Mouse (Mus musculus): ENCODE measurements around the gene Lrig1. TPM values are rescaled to one million over a fixed set of nuclear protein-coding genes. Genes with fewer than 3 reads are reported as not detected.

Lrig1 gene
- polyA plus RNA-seq, 1 experiment from 2014 or later, result 8.1 TPM

GRCm38 (mm10) chr6:94637024-94637434 is 62.9 kb downstream of the Lrig1 start:
- TF ChIP-seq EP300 (IDR thresholded peaks at IDR 0.05), result peak; percentile 45
- TF ChIP-seq CTCF (IDR thresholded peaks at IDR 0.05), result no peak
- Histone ChIP-seq H3K27me3 (replicated peaks; ENCODE audit: insufficient read depth, low read length) (no peaks in the 10 kb centered on the region), H3K36me3 (ENCODE audit: insufficient read depth, low read length) (no peaks in the 10 kb centered on the region), H3K9me3 (ENCODE audit: low read length) (no peaks in the 10 kb centered on the region), H3K4me2 (replicated peaks; ENCODE audit: low read depth, low read length) (no peak overlapping the region), H3K4me1 (ENCODE audit: insufficient read depth, low read depth, low read length) (peaks cover 4% of the 10 kb centered on the region; the same call in 1 of the 2 replicates), H3K4me3 (ENCODE audit: low read depth, low read length) (no peak overlapping the region), H3K27ac (ENCODE audit: low read length) (no peak overlapping the region), H3K9ac (replicated peaks; ENCODE audit: low read depth) (no peak overlapping the region)
- peak; percentile 72 for ATAC-seq
- peak; percentile 49 for DNase-seq (ENCODE audit: low spot score)
- WGBS, result 40% methylated on average over 5 of the region's 5 CpGs

DNA sequence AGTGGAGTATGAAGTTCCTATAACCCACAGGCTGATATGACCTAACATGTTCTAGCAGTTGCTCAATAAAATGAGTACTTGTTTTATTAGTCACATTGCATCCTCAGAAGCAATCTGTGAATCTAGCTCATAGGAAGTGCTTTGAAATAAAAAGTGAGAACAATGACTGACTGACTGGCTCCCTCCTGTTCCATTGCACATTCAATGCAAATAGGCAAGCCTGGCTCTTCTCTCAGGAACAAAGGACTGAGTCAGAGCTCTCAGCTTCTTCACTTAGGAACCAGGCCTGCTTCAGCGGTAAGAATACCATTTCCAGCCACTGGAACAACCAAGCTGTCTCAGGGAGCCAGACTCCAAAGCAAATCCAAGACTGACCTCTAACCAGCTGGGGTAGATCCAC is 64.6 kb downstream of the Lrig1 start:
- H3K27me3 ChIP-seq (replicated peaks; ENCODE audit: insufficient read depth, low read length), result no peaks in the 10 kb centered on the region
- no peak overlapping the region for H3K4me3 ChIP-seq (ENCODE audit: low read depth, low read length)
- TF ChIP-seq EP300 (IDR thresholded peaks at IDR 0.05), result peak; percentile 21; the same call in 1 of the 2 replicates
- no peak for TF ChIP-seq CTCF (IDR thresholded peaks at IDR 0.05)
- H3K9ac ChIP-seq (replicated peaks; ENCODE audit: low read depth), result no peak overlapping the region
- DNase-seq (ENCODE audit: low spot score) (peak; percentile 53), ATAC-seq (peak; percentile 11)
- H3K36me3 ChIP-seq (ENCODE audit: insufficient read depth, low read length), result no peaks in the 10 kb centered on the region
- WGBS, result 38% methylated on average over 1 of the region's 1 CpGs
- H3K27ac ChIP-seq (ENCODE audit: low read length), result no peak overlapping the region
- peaks cover 4% of the 10 kb centered on the region; the same call in 1 of the 2 replicates for H3K4me1 ChIP-seq (ENCODE audit: insufficient read depth, low read depth, low read length)
- no peak overlapping the region for H3K4me2 ChIP-seq (replicated peaks; ENCODE audit: low read depth, low read length)
- no peaks in the 10 kb centered on the region for H3K9me3 ChIP-seq (ENCODE audit: low read length)

GRCm38 (mm10) chr6:94634710-94635109 is 65.2 kb downstream of the Lrig1 start:
- 67% methylated on average over 9 of the region's 9 CpGs for WGBS
- ATAC-seq (no peak), DNase-seq (ENCODE audit: low spot score) (no peak)
- Histone ChIP-seq H3K4me3 (ENCODE audit: low read depth, low read length) (no peak overlapping the region), H3K36me3 (ENCODE audit: insufficient read depth, low read length) (no peaks in the 10 kb centered on the region), H3K4me2 (replicated peaks; ENCODE audit: low read depth, low read length) (no peak overlapping the region), H3K4me1 (ENCODE audit: insufficient read depth, low read depth, low read length) (peaks cover 4% of the 10 kb centered on the region; the same call in 1 of the 2 replicates), H3K9me3 (ENCODE audit: low read length) (no peaks in the 10 kb centered on the region), H3K9ac (replicated peaks; ENCODE audit: low read depth) (no peak overlapping the region), H3K27ac (ENCODE audit: low read length) (no peak overlapping the region), H3K27me3 (replicated peaks; ENCODE audit: insufficient read depth, low read length) (no peaks in the 10 kb centered on the region)
- no peak for TF ChIP-seq EP300 (IDR thresholded peaks at IDR 0.05)
- TF ChIP-seq CTCF (IDR thresholded peaks at IDR 0.05), result no peak

DNA sequence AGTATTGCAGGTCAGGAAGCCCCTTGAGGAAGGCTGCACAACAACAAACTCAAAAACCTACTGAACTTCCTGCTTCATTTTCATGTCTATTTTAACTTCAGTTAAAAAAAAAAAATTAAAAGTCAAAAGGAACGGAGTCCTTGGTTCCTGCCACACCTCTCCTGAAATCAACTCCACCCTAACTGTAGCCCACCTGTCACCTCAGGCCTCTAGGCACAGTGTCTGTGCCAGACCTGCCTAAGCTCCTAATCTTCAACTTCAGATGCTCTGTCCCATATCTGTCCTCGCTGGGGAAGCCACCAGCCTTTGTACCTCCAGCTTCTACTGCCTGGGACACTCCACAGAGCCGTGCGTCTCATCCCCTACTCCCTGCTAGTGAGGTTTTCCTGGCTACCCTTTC is 65.7 kb downstream of the Lrig1 start:
- TF ChIP-seq CTCF (IDR thresholded peaks at IDR 0.05), result no peak
- no peak for TF ChIP-seq EP300 (IDR thresholded peaks at IDR 0.05)
- H3K27ac ChIP-seq (ENCODE audit: low read length), result no peak overlapping the region
- H3K4me3 ChIP-seq (ENCODE audit: low read depth, low read length), result no peak overlapping the region
- no peaks in the 10 kb centered on the region for H3K36me3 ChIP-seq (ENCODE audit: insufficient read depth, low read length)
- WGBS, result 79% methylated on average over 4 of the region's 4 CpGs
- peaks cover 4% of the 10 kb centered on the region; the same call in 1 of the 2 replicates for H3K4me1 ChIP-seq (ENCODE audit: insufficient read depth, low read depth, low read length)
- H3K9ac ChIP-seq (replicated peaks; ENCODE audit: low read depth), result no peak overlapping the region
- no peak overlapping the region for H3K4me2 ChIP-seq (replicated peaks; ENCODE audit: low read depth, low read length)
- no peaks in the 10 kb centered on the region for H3K9me3 ChIP-seq (ENCODE audit: low read length)
- ATAC-seq (no peak), DNase-seq (ENCODE audit: low spot score) (no peak)
- no peaks in the 10 kb centered on the region for H3K27me3 ChIP-seq (replicated peaks; ENCODE audit: insufficient read depth, low read length)

GRCm38 (mm10) chr6:94631779-94632082 is 68.2 kb downstream of the Lrig1 start:
- H3K4me1 ChIP-seq (ENCODE audit: insufficient read depth, low read depth, low read length), result no peaks in the 10 kb centered on the region; the same call in 1 of the 2 replicates
- DNase-seq (ENCODE audit: low spot score) (no peak), ATAC-seq (no peak)
- no peak for TF ChIP-seq EP300 (IDR thresholded peaks at IDR 0.05)
- no peak for TF ChIP-seq CTCF (IDR thresholded peaks at IDR 0.05)
- no peak overlapping the region for H3K9ac ChIP-seq (replicated peaks; ENCODE audit: low read depth)
- H3K27ac ChIP-seq (ENCODE audit: low read length), result peak overlapping the region; percentile 11; the same call in 1 of the 2 replicates
- no peaks in the 10 kb centered on the region for H3K36me3 ChIP-seq (ENCODE audit: insufficient read depth, low read length)
- no peak overlapping the region for H3K4me3 ChIP-seq (ENCODE audit: low read depth, low read length)
- 89% methylated on average over 6 of the region's 6 CpGs for WGBS
- H3K4me2 ChIP-seq (replicated peaks; ENCODE audit: low read depth, low read length), result no peak overlapping the region
- H3K27me3 ChIP-seq (replicated peaks; ENCODE audit: insufficient read depth, low read length), result no peaks in the 10 kb centered on the region
- no peaks in the 10 kb centered on the region for H3K9me3 ChIP-seq (ENCODE audit: low read length)

- no peaks in the 10 kb centered on the region for H3K27me3 ChIP-seq (replicated peaks; ENCODE audit: insufficient read depth, low read length)
- DNase-seq (ENCODE audit: low spot score) (peak; percentile 50), ATAC-seq (peak; percentile 45)
- H3K9me3 ChIP-seq (ENCODE audit: low read length), result no peaks in the 10 kb centered on the region
- no peak overlapping the region for H3K4me3 ChIP-seq (ENCODE audit: low read depth, low read length)
- H3K27ac ChIP-seq (ENCODE audit: low read length), result peak overlapping the region; percentile 11; the same call in 1 of the 2 replicates
- TF ChIP-seq EP300 (IDR thresholded peaks at IDR 0.05) (no peak), CTCF (IDR thresholded peaks at IDR 0.05) (no peak)
- H3K4me1 ChIP-seq (ENCODE audit: insufficient read depth, low read depth, low read length), result no peaks in the 10 kb centered on the region; the same call in 1 of the 2 replicates
- H3K36me3 ChIP-seq (ENCODE audit: insufficient read depth, low read length), result no peaks in the 10 kb centered on the region
- H3K9ac ChIP-seq (replicated peaks; ENCODE audit: low read depth), result no peak overlapping the region
- H3K4me2 ChIP-seq (replicated peaks; ENCODE audit: low read depth, low read length), result no peak overlapping the region
- WGBS, result 59% methylated on average over 7 of the region's 7 CpGs
Observed at GRCm38 (mm10) chr6:94631051-94631778, 68.7 kb downstream of the Lrig1 start.

Measured in lung, postnatal 0 days (tissue).